Mouse (Mus musculus) c-Kit-negative CD71-positive TER-119-positive erythroid progenitor cells, embryonic 14.5 days (primary cell): Measurements from ENCODE around the gene Yipf2.
"Not testable (repeated sequence)": the region's sequence is repeated elsewhere in the genome, so short reads cannot be mapped to it uniquely, and the experiment has no call there.

ENCODE experiments used
- DNase-seq: peaks from one replicate; pipeline ENCODE4 v3.0.0-alpha.2; 2013; ENCODE audit warnings: low read depth, low spot score

Gene Yipf2

GRCm38 (mm10) chr9:21558366-21558765 is 34.3 kb downstream of the Yipf2 start:
- peak; percentile 86 for DNase-seq

- DNase-seq: no peak
These were observed 35.1 kb downstream of the Yipf2 start for GRCm38 (mm10) chr9:21557556-21557955.

- DNase-seq: no peak
These were observed 35.6 kb downstream of the Yipf2 start for GRCm38 (mm10) chr9:21556996-21557395.

- DNase-seq: peak; percentile 41
These were observed 37.4 kb downstream of the Yipf2 start for GRCm38 (mm10) chr9:21555198-21555742.

- no peak for DNase-seq
These were observed 38.9 kb downstream of the Yipf2 start for GRCm38 (mm10) chr9:21553607-21554273.

- no peak for DNase-seq
These were observed 41.6 kb downstream of the Yipf2 start for GRCm38 (mm10) chr9:21551049-21551448.

- peak; percentile 49 for DNase-seq
These were observed 45.3 kb downstream of the Yipf2 start for GRCm38 (mm10) chr9:21547075-21547941.

- no peak for DNase-seq
These were observed 45.9 kb downstream of the Yipf2 start, which contains the start of gene Carm1 for GRCm38 (mm10) chr9:21546789-21547074. Carm1 (plus strand) TSS chr9:21546894.

GRCm38 (mm10) chr9:21545916-21546788 is 46.5 kb downstream of the Yipf2 start:
- peak; percentile 95 for DNase-seq

GRCm38 (mm10) chr9:21545351-21545915 is 47.2 kb downstream of the Yipf2 start:
- DNase-seq: no peak

GRCm38 (mm10) chr9:21542001-21542400 is 50.6 kb downstream of the Yipf2 start:
- DNase-seq: not testable (repeated sequence)

- DNase-seq: no peak
These were observed 52.5 kb downstream of the Yipf2 start for GRCm38 (mm10) chr9:21539981-21540753.
